Mouse (Mus musculus) midbrain, embryonic 11.5 days (tissue): ENCODE results near the gene Flad1. TPM values are rescaled to one million over a fixed set of nuclear protein-coding genes. Genes with fewer than 3 reads are reported as not detected.

Source experiments
- ATAC-seq: fragments of 200-750 bp; cut with Nextera tagmentation; 2 replicates; pipeline ENCODE4 v1.8.0; 2017; ENCODE audit warnings: moderate TSS enrichment, moderate library complexity; ENCODE audit not compliant: low FRiP score
- DNase-seq: peaks from one replicate; pipeline ENCODE4 v3.0.0; 2015; ENCODE audit warnings: low spot score; ENCODE audit errors: missing footprints
- H3K27ac ChIP-seq: fragments of 300-500 bp; sonication (generic); 2 replicates; pipeline ENCODE4 v1.5.1; 2014; ENCODE audit warnings: low read depth, low read length
- H3K27me3 ChIP-seq: fragments of 300-500 bp; sonication (generic); 2 replicates; pipeline ENCODE4 v1.6.1; 2014; ENCODE audit warnings: mild to moderate bottlenecking, low read length, moderate library complexity, mixed read lengths; ENCODE audit not compliant: control insufficient read depth, insufficient read depth
- H3K36me3 ChIP-seq: fragments of 300-500 bp; sonication (generic); 2 replicates; pipeline ENCODE4 v1.6.1; 2014; ENCODE audit warnings: mild to moderate bottlenecking, low read length, moderate library complexity, mixed read lengths; ENCODE audit not compliant: control insufficient read depth, insufficient read depth
- H3K4me1 ChIP-seq: fragments of 300-500 bp; sonication (generic); 2 replicates; pipeline ENCODE4 v1.6.1; 2014; ENCODE audit warnings: low read length; ENCODE audit not compliant: control insufficient read depth, insufficient read depth
- H3K4me2 ChIP-seq: fragments of 300-500 bp; sonication (generic); 2 replicates; pipeline ENCODE4 v1.6.1; 2014; ENCODE audit warnings: mild to moderate bottlenecking, moderate library complexity
- H3K4me3 ChIP-seq: fragments of 300-500 bp; sonication (generic); 2 replicates; pipeline ENCODE4 v1.5.1; 2014; ENCODE audit warnings: low read depth, low read length
- H3K9ac ChIP-seq: fragments of 300-500 bp; sonication (generic); 2 replicates; pipeline ENCODE4 v1.6.1; 2014; ENCODE audit warnings: low read length
- H3K9me3 ChIP-seq: fragments of 300-500 bp; sonication (generic); 2 replicates; pipeline ENCODE4 v1.6.1; 2016; ENCODE audit warnings: low read length; ENCODE audit not compliant: control insufficient read depth
- WGBS: fragments of 180-500 bp; shearing (Covaris S2); extraction: QIAGEN DNeasy Blood & Tissue Kit; methylation state at CpG from one replicate; pipeline ENCODE4 v1.1.7; 2014; 5-methylcytosine and 5-hydroxymethylcytosine counted together
- polyA plus RNA-seq: library from polyadenylated mRNA; unstranded; fragments of >200 nt; fragmentation: Nextera tagmentation; extraction: Ambion mirVana; gene quantifications from 2 replicates; pipeline ENCODE4 v1.2.1, GENCODE M21; 2014

Flad1 gene
- 25.0 and 25.4 TPM in 2 replicates for polyA plus RNA-seq

DNA sequence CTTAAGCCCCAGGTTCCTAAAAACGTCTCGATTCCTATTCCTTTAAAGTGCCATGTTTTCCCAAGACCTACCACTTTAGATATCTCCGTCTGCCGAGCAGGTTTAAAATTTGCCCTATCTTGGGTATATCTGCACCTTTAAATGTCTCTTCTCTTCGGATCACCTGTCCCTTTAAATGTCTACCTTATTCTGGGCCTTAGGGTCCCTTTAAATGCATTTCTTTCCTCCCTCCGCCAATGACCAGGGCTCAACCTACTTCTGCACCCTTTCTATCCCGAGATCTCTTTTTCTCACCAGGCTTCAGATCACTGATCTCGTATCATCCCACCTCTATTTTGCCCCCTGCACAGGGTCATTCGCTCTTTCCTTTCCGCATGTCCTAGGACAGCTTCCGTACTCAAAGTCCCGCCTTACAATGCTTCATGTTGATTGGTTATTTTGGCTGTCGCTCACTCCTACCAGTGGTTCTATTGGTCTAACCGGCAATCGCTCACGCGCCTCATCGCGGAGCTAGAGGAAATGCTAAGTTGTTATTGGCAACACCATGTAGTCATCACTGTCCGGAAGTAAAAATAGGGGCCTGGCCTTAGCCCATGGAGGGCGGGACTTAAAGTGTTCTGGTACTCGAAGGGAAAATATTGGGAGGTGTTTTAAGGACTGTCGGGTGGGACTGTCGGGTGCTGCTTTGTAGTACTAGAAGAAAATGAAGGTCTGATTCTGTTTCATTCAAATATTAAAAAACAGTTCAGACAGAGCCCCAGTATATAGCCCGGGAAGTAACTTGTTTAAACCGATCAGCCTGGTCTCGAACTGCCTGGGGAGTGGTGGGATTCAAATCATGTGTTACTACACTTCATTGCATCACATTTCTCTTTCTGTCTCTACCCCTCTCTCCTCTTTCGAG is at the start of gene Flad1:
Gene Flad1, minus strand, starts transcription at position 381 of the 904 bp plus-strand sequence.
- H3K36me3 ChIP-seq = peaks cover 16% of the 10 kb centered on the region; the same call in 1 of the 2 replicates
- peak within 1 kb of the TSS; percentile 47 for H3K9ac ChIP-seq
- WGBS = 7% methylated on average over 28 of the region's 28 CpGs
- H3K4me1 ChIP-seq = peaks cover 9% of the 10 kb centered on the region
- H3K4me3 ChIP-seq = peak within 1 kb of the TSS; percentile 50
- no peaks in the 10 kb centered on the region for H3K9me3 ChIP-seq
- ATAC-seq (peak; percentile 99), DNase-seq (peak; percentile 100)
- H3K27me3 ChIP-seq = no peaks in the 10 kb centered on the region
- peak within 1 kb of the TSS; percentile 73 for H3K4me2 ChIP-seq
- H3K27ac ChIP-seq = no peak within 1 kb of the TSS

DNA sequence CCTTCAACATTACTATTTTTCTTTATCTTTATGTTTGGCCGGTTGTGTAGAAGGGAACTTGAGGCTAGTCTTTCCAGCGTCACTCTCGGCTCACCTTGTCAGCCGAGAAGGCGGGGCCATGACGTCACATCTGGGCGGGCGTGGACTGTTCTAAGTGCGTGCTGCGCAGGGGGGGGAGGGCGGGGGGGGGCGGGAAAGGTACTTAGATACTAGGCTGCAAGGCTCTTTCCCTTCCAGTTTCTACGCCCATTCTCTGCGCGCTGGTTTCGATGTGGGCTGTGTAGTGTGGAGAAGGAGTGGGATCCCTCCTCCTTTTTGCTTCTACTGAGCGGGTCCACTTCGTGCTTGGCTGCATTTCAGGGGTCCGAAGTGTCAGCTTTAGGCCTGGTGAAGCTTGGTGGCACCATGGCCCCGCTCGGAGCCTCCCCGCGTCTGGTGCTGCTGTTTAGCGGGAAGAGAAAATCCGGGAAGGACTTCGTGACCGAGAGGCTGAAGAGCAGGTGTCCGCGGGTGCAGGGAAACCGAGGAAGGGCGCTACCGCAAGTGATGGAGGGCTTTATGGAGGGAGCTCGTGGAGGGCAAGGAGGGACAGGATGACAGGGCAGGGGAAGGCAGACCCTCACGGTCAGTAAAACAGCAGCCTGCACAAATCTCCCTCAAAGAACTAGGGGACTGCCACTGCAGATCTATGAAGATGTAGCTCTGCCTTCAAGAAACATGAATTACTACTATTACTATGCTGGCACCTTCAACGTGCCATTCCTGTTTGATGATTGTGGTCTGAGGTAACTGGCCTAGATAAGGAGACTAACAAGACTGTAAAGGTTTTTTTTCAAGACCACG is 47.5 kb upstream of the Flad1 start:
- Histone ChIP-seq H3K4me1 (peaks cover 7% of the 10 kb centered on the region; the same call in 1 of the 2 replicates), H3K4me2 (peak overlapping the region; percentile 74), H3K27ac (peak overlapping the region; percentile 77), H3K36me3 (no peaks in the 10 kb centered on the region), H3K27me3 (no peaks in the 10 kb centered on the region), H3K4me3 (peak overlapping the region; percentile 61), H3K9ac (peak overlapping the region; percentile 87), H3K9me3 (no peaks in the 10 kb centered on the region)
- DNase-seq = peak; percentile 99
- WGBS = 2% methylated on average over 35 of the region's 36 CpGs
- peak; percentile 86 for ATAC-seq

DNA sequence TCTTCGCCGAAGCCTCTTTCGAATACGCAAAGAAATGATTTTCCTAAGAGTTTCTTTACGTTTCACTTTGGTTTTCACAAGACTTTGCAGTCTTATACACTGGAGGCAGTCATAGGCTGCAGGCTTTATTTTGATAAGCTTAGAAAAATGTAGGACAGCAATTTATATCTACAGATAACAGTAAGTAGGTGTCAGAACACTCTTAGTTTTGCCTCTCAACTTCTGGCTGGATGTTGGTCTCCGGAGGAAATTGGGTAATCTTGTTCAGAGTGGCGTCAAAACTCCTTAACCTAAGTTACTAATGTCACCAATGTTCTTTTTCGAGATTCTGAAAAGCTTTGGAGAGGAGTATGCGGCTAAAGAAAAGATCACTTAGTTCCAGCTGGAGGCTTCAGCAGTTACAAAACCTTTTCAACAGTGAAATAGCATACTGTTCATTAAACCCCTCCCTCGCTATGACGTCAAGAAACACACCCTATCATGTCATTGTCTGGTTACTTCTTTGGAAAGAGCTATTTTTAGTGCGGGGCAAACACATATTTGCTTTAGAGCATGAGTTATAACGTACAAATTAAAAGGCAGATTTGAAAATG is 46.8 kb upstream of the Flad1 start:
- H3K9me3 ChIP-seq = no peaks in the 10 kb centered on the region
- WGBS = 51% methylated on average over 13 of the region's 13 CpGs
- DNase-seq (no peak), ATAC-seq (peak; percentile 38)
- H3K27me3 ChIP-seq = no peaks in the 10 kb centered on the region
- no peaks in the 10 kb centered on the region for H3K36me3 ChIP-seq
- peaks cover 7% of the 10 kb centered on the region; the same call in 1 of the 2 replicates for H3K4me1 ChIP-seq
- H3K4me2 ChIP-seq = peak overlapping the region; percentile 74
- H3K4me3 ChIP-seq = peak overlapping the region; percentile 61
- no peak overlapping the region for H3K27ac ChIP-seq
- H3K9ac ChIP-seq = peak overlapping the region; percentile 87; the same call in 1 of the 2 replicates

DNA sequence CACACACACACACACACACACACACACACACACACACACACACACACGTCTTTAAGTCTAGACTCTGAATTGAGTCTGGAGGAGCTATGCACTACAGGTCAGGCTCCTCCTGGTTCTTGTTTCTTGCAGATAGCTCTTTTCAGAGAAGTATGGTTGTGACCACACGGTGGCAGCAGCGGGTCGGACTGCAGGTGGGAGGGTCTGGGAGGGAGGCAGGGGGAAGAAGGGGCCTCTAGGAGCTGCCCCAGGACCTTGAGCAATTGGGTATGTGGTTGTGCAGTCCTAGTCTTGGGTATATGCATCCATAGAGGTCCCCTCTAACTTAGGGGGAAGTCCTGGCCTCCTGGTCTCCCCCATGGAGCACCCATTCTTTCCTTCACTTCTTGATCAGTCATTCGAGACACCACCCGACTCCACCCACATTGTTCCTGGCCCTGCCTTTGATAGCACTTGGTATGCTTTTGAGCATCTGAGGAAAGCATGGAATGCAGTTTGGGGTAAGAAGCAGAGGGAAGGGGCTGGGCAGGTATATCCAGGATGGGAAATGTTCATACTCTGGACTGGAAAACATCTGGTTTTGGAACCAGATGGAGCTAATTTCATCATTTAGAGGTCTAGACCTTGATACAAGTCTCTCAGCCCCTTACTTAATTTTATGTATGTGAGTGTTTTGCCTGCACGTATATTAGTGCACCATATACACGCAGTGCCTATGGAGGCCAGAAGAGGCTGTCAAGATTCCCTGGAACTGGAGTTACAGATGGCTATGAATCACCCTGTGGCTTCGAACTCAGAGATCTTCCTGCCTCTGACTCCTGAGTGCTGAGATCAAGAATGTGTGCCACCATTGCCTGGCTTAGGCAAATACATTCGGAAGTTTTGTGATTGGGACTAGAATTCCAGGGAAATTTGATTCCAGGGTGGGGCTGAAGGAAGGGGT is 45.3 kb upstream of the Flad1 start:
- Histone ChIP-seq H3K27ac (no peak overlapping the region), H3K4me2 (no peak overlapping the region), H3K36me3 (no peaks in the 10 kb centered on the region), H3K27me3 (no peaks in the 10 kb centered on the region), H3K4me1 (peaks cover 7% of the 10 kb centered on the region; the same call in 1 of the 2 replicates), H3K4me3 (no peak overlapping the region), H3K9me3 (no peaks in the 10 kb centered on the region), H3K9ac (no peak overlapping the region)
- WGBS = 34% methylated on average over 10 of the region's 10 CpGs
- peak; percentile 53 for ATAC-seq
- peak; percentile 98 for DNase-seq

DNA sequence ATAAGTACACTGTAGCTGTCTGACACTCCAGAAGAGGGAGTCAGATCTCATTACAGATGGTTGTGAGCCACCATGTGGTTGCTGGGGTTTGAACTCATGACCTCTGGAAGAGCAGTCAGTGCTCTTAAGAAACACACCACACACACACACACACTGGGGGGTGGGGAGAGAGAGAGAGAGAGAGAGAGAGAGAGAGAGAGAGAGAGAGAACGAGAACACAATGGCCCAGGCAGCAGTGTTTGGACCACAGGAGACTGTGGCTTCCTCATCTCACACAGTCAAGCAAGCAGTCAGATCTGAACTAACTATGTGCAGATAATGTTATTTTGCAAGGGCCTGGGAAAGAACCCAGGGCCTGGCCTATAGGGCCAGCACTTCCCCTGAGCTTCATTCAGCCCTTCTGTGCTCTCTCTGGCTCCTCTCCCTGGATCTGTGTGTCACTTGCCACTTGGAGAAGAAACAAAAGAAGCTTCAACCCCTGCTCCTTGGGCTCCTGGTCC is 44.2 kb upstream of the Flad1 start:
- ATAC-seq (no peak), DNase-seq (no peak)
- Histone ChIP-seq H3K36me3 (no peaks in the 10 kb centered on the region), H3K27ac (no peak overlapping the region), H3K9me3 (no peaks in the 10 kb centered on the region), H3K9ac (no peak overlapping the region), H3K4me3 (no peak overlapping the region), H3K4me2 (no peak overlapping the region), H3K4me1 (peaks cover 7% of the 10 kb centered on the region; the same call in 1 of the 2 replicates), H3K27me3 (no peaks in the 10 kb centered on the region)
- 40% methylated on average over 1 of the region's 1 CpGs for WGBS

DNA sequence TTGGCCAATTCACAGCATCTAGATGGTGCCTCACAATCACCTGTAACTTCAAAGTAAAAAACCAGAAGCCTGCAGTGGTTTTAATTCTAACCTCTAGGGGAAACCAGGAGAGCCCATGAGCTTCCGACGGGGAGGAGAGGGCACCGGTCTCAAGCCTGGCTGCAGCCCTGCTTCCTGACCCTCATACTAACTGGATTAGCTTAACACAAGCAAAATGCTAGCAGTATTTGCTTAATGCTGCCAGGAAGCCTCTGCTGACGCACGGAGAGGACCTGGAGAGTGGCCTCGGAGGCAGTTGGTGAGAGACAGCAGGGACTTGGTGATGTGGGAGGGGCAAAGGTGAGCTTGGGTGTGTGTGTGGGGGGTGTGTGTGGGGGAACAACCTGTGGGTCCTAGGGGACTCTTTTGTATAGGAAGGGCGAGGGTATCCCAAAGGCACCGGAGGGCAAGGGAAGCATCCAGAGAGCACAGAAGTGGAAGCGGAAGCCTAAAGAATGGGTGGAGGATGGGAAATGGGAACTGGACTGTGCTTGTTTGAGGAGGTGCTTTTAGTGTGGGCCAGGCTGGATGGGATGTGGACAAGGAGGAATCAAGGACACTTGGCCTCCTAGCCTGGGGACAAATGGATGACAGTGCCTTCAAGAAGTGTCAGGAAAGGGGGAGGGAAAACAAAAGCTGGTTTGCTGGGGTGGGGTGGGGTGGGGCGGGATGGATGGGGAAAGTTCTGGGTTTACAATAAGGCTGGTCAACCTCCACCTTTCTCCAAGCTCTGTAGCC is 42.9 kb upstream of the Flad1 start, which contains the start of gene Pmvk:
Gene Pmvk, plus strand, starts transcription at position 141 of the 777 bp plus-strand sequence.
- 55% methylated on average over 10 of the region's 10 CpGs for WGBS
- H3K9ac ChIP-seq = no peak within 1 kb of the TSS
- no peaks in the 10 kb centered on the region for H3K9me3 ChIP-seq
- H3K27me3 ChIP-seq = no peaks in the 10 kb centered on the region
- ATAC-seq (no peak), DNase-seq (no peak)
- no peak within 1 kb of the TSS for H3K4me3 ChIP-seq
- no peak within 1 kb of the TSS for H3K27ac ChIP-seq
- H3K4me1 ChIP-seq = peaks cover 5% of the 10 kb centered on the region; the same call in 1 of the 2 replicates
- no peaks in the 10 kb centered on the region for H3K36me3 ChIP-seq
- no peak within 1 kb of the TSS for H3K4me2 ChIP-seq

DNA sequence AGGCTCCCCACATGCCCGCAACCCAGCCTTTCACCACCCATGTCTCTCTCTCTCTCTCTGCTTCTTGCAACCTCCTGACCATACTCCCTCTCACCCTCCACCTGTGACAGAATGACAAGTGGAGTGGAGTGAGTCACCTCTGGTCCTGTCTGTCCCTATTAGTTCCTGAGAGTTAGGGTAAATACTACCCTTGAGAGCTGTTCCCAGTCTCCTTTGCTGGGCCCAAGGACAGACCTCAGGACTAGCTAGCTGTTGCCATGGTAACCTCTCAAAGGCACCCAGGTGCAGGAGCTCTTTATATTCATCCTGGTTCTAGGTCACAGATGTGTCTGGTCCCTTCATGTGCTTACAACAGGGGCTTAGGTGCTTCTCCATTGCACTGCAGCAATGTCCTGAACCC is 40.2 kb upstream of the Flad1 start:
- H3K27ac ChIP-seq = no peak overlapping the region
- 0 out of 2 replicates have a peak, but pooled peaks cover 1% of the 10 kb centered on the region for H3K4me1 ChIP-seq
- no peak overlapping the region for H3K9ac ChIP-seq
- H3K4me2 ChIP-seq = no peak overlapping the region
- no peak overlapping the region for H3K4me3 ChIP-seq
- H3K36me3 ChIP-seq = no peaks in the 10 kb centered on the region
- H3K27me3 ChIP-seq = no peaks in the 10 kb centered on the region
- WGBS = 89% methylated on average over 1 of the region's 1 CpGs
- no peaks in the 10 kb centered on the region for H3K9me3 ChIP-seq
- ATAC-seq (no peak), DNase-seq (no peak)
